Mouse (Mus musculus): ENCODE measurements around the gene Gorasp1.

Gene Gorasp1

GRCm38 (mm10) chr9:119972582-119972981 is 35.2 kb upstream of the Gorasp1 start:
- no peak for DNase-seq (ENCODE audit: low spot score)

- DNase-seq (ENCODE audit: low spot score), result no peak
Measured at GRCm38 (mm10) chr9:119972166-119972565, 34.8 kb upstream of the Gorasp1 start.

- no peak for DNase-seq (ENCODE audit: low spot score)
Measured at GRCm38 (mm10) chr9:119970763-119971656, 33.6 kb upstream of the Gorasp1 start.

GRCm38 (mm10) chr9:119970221-119970620 is 32.9 kb upstream of the Gorasp1 start:
- DNase-seq (ENCODE audit: low spot score), result no peak

GRCm38 (mm10) chr9:119969811-119970210 is 32.4 kb upstream of the Gorasp1 start:
- no peak for DNase-seq (ENCODE audit: low spot score)

GRCm38 (mm10) chr9:119966221-119966910 is 29.0 kb upstream of the Gorasp1 start:
- DNase-seq (ENCODE audit: low spot score), result peak; percentile 42

GRCm38 (mm10) chr9:119965186-119965585 is 27.8 kb upstream of the Gorasp1 start:
- DNase-seq (ENCODE audit: low spot score), result no peak

GRCm38 (mm10) chr9:119964206-119964605 is 26.8 kb upstream of the Gorasp1 start:
- DNase-seq (ENCODE audit: low spot score), result no peak

GRCm38 (mm10) chr9:119962987-119963667 is 25.8 kb upstream of the Gorasp1 start:
- DNase-seq (ENCODE audit: low spot score), result no peak

- DNase-seq (ENCODE audit: low spot score), result no peak
Measured at GRCm38 (mm10) chr9:119962216-119962615, 24.9 kb upstream of the Gorasp1 start.

GRCm38 (mm10) chr9:119958835-119959234 is 21.5 kb upstream of the Gorasp1 start:
- DNase-seq (ENCODE audit: low spot score), result no peak

GRCm38 (mm10) chr9:119951388-119951787 is 14.0 kb upstream of the Gorasp1 start:
- DNase-seq (ENCODE audit: low spot score), result no peak

GRCm38 (mm10) chr9:119950434-119950833 is 13.1 kb upstream of the Gorasp1 start:
- DNase-seq (ENCODE audit: low spot score), result no peak

GRCm38 (mm10) chr9:119948804-119949203 is 11.4 kb upstream of the Gorasp1 start:
- DNase-seq (ENCODE audit: low spot score), result no peak

- no peak for DNase-seq (ENCODE audit: low spot score)
Measured at GRCm38 (mm10) chr9:119945173-119945900, 8.0 kb upstream of the Gorasp1 start.

- no peak for DNase-seq (ENCODE audit: low spot score)
Measured at GRCm38 (mm10) chr9:119943326-119943725, 6.0 kb upstream of the Gorasp1 start.

- no peak for DNase-seq (ENCODE audit: low spot score)
Measured at GRCm38 (mm10) chr9:119941861-119942260, 4.5 kb upstream of the Gorasp1 start.

- DNase-seq (ENCODE audit: low spot score), result no peak
Measured at GRCm38 (mm10) chr9:119941407-119941806, 4.0 kb upstream of the Gorasp1 start.

GRCm38 (mm10) chr9:119939646-119940045 is 2.3 kb upstream of the Gorasp1 start:
- no peak for DNase-seq (ENCODE audit: low spot score)

GRCm38 (mm10) chr9:119938496-119938895 is 1.1 kb upstream of the Gorasp1 start:
- DNase-seq (ENCODE audit: low spot score), result no peak

- no peak for DNase-seq (ENCODE audit: low spot score)
Measured at GRCm38 (mm10) chr9:119933675-119934074, 3.7 kb downstream of the Gorasp1 start.

- DNase-seq (ENCODE audit: low spot score), result no peak
Measured at GRCm38 (mm10) chr9:119932358-119932757, 5.0 kb downstream of the Gorasp1 start.
